Mouse (Mus musculus) lung, postnatal 0 days (tissue): ENCODE data around the gene Tecpr1. TPM values are rescaled to one million over a fixed set of nuclear protein-coding genes. Genes with fewer than 3 reads are reported as not detected.
A peak's percentile ranks its signal among the peaks of the same experiment; 100 is the strongest.

ENCODE experiments used
- ATAC-seq: fragments of 200-750 bp; cut with Nextera tagmentation; 2 replicates; pipeline ENCODE4 v1.8.0; 2017; ENCODE audit warnings: moderate library complexity
- DNase-seq: peaks from one replicate; pipeline ENCODE4 v3.0.0-alpha.2; 2016; ENCODE audit warnings: low spot score
- H3K27ac ChIP-seq: fragments of 300-500 bp; sonication (generic); 2 replicates; pipeline ENCODE4 v1.5.1; 2014; ENCODE audit warnings: antibody characterized with exemption, mild to moderate bottlenecking, low read length, mixed read lengths
- H3K27me3 ChIP-seq: fragments of 300-500 bp; sonication (generic); replicated peaks from 2 replicates; pipeline ENCODE4 v1.6.1; 2014; ENCODE audit warnings: low read length, mixed read lengths; ENCODE audit not compliant: insufficient read depth
- H3K36me3 ChIP-seq: fragments of 300-500 bp; sonication (generic); 2 replicates; pipeline ENCODE4 v1.6.1; 2014; ENCODE audit warnings: low read length, mixed read lengths; ENCODE audit not compliant: insufficient read depth
- H3K4me1 ChIP-seq: fragments of 300-500 bp; sonication (generic); 2 replicates; pipeline ENCODE4 v1.6.1; 2014; ENCODE audit warnings: antibody characterized with exemption, low read depth, low read length, mixed read lengths; ENCODE audit not compliant: insufficient read depth
- H3K4me2 ChIP-seq: fragments of 300-500 bp; sonication (generic); replicated peaks from 2 replicates; pipeline ENCODE4 v1.6.1; 2014; ENCODE audit warnings: low read depth, mild to moderate bottlenecking, low read length, moderate library complexity, mixed read lengths
- H3K4me3 ChIP-seq: fragments of 300-500 bp; sonication (generic); 2 replicates; pipeline ENCODE4 v1.5.1; 2014; ENCODE audit warnings: low read depth, low read length
- H3K9ac ChIP-seq: fragments of 300-500 bp; sonication (generic); replicated peaks from 2 replicates; pipeline ENCODE4 v1.6.1; 2014; ENCODE audit warnings: low read depth, mild to moderate bottlenecking
- H3K9me3 ChIP-seq: fragments of 300-500 bp; sonication (generic); 2 replicates; pipeline ENCODE4 v1.6.1; 2016; ENCODE audit warnings: low read length, mixed read lengths
- CTCF ChIP-seq: IDR thresholded peaks from 2 replicates; pipeline ENCODE4 v1.5.1; 2016; ENCODE audit warnings: antibody characterized with exemption, mild to moderate bottlenecking
- EP300 ChIP-seq: IDR thresholded peaks from 2 replicates; pipeline ENCODE4 v1.6.1; 2016; ENCODE audit warnings: antibody characterized with exemption, mild to moderate bottlenecking, control low read depth
- WGBS: fragments of 180-500 bp; shearing (Covaris S2); extraction: QIAGEN DNeasy Blood & Tissue Kit; methylation state at CpG from one replicate; pipeline ENCODE4 v1.1.7; 2014; 5-methylcytosine and 5-hydroxymethylcytosine counted together
- polyA plus RNA-seq: library from polyadenylated mRNA; unstranded; fragments of >200 nt; fragmentation: Nextera tagmentation; extraction: Ambion mirVana; gene quantifications from 2 replicates; pipeline ENCODE4 v1.2.1, GENCODE M21; 2015

The Tecpr1 gene
- polyA plus RNA-seq, 1 experiment from 2014 or later, result 35.0 TPM

DNA sequence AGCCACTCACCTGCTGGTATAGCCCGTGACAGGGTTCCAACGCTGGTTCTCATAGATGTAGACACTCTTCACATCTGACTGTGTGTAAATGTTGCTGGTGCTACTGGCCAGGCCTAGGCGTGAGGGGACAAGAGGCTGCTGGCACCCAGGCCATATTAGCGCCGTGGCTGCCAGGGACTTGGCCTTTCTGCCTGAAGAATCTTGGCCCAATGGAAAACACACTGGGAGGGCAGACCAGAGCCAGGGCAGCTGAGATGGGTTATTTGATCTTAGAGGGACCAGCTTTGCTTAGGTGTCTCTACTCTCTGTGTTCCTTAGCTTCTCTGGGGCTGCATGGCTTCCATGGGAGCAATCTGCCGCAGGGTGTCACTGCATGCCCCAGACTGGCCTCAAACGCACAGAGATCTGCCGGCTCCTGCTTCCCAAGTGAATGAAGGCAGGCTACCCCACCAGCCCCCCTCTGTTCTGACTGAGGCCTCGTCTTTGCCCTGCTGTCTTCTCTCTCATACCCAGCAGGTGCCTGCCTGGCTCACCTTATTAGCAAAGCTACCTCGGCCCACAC lies 19.9 kb downstream of the Tecpr1 start:
- H3K4me2 ChIP-seq, result no peak overlapping the region
- H3K4me3 ChIP-seq, result no peak overlapping the region
- no peaks in the 10 kb centered on the region for H3K9me3 ChIP-seq
- WGBS, result 89% methylated on average over 10 of the region's 10 CpGs
- no peaks in the 10 kb centered on the region for H3K4me1 ChIP-seq
- ATAC-seq (no peak), DNase-seq (no peak)
- no peak overlapping the region for H3K27ac ChIP-seq
- H3K27me3 ChIP-seq, result no peaks in the 10 kb centered on the region
- peaks cover 33% of the 10 kb centered on the region for H3K36me3 ChIP-seq
- H3K9ac ChIP-seq, result no peak overlapping the region
- TF ChIP-seq EP300, result no peak
- no peak for TF ChIP-seq CTCF

- no peak for TF ChIP-seq EP300
- peak; percentile 42 for TF ChIP-seq CTCF
- Histone ChIP-seq H3K9me3 (no peaks in the 10 kb centered on the region), H3K4me3 (no peak overlapping the region), H3K36me3 (peaks cover 35% of the 10 kb centered on the region), H3K27ac (no peak overlapping the region), H3K9ac (no peak overlapping the region), H3K4me2 (no peak overlapping the region), H3K27me3 (no peaks in the 10 kb centered on the region), H3K4me1 (no peaks in the 10 kb centered on the region)
- DNase-seq (no peak), ATAC-seq (no peak)
- WGBS, result 96% methylated on average over 6 of the region's 6 CpGs
Measured at GRCm38 (mm10) chr5:144202430-144202829, 21.0 kb downstream of the Tecpr1 start.

- H3K9ac ChIP-seq, result no peak overlapping the region
- no peaks in the 10 kb centered on the region for H3K4me1 ChIP-seq
- no peak overlapping the region for H3K27ac ChIP-seq
Measured at GRCm38 (mm10) chr5:144200616-144201015, 22.8 kb downstream of the Tecpr1 start.

DNA sequence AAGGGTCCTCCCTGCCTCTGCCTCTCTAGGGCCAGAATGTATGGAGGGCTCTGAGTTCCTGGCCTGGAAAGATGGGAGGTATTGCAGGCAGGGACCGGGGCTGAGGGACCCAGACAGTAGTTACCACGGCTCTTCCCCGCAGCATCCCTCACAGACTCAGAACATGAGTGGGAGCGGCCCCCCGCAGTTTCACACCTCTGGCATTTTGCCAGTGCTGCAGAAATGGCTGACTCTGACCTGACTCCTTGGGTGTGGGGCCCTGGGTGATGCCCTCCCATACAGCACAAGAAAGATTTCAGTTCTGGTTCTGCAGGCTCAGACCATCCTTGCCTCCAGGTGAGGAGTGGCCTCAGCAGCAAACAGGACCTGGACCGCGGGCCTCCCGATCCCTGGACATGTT lies 27.8 kb downstream of the Tecpr1 start:
- Histone ChIP-seq H3K27me3 (no peaks in the 10 kb centered on the region), H3K36me3 (peaks cover 12% of the 10 kb centered on the region; the same call in 1 of the 2 replicates), H3K4me2 (no peak overlapping the region), H3K9me3 (no peaks in the 10 kb centered on the region), H3K4me3 (no peak overlapping the region), H3K27ac (no peak overlapping the region), H3K9ac (no peak overlapping the region), H3K4me1 (no peaks in the 10 kb centered on the region)
- WGBS, result 88% methylated on average over 8 of the region's 8 CpGs
- DNase-seq (no peak), ATAC-seq (no peak)
- TF ChIP-seq EP300 (no peak), CTCF (no peak)

More at GRCm38 (mm10) chr5:144200616-144201015, 22.8 kb downstream of the Tecpr1 start:
- no peaks in the 10 kb centered on the region for H3K9me3 ChIP-seq
- WGBS, result 64% methylated on average over 11 of the region's 11 CpGs
- H3K4me2 ChIP-seq, result no peak overlapping the region
- no peak for DNase-seq
- no peak overlapping the region for H3K4me3 ChIP-seq
- H3K27me3 ChIP-seq, result no peaks in the 10 kb centered on the region
- TF ChIP-seq EP300, result no peak
- no peak for TF ChIP-seq CTCF
- ATAC-seq, result no peak
- H3K36me3 ChIP-seq, result peaks cover 35% of the 10 kb centered on the region

DNA sequence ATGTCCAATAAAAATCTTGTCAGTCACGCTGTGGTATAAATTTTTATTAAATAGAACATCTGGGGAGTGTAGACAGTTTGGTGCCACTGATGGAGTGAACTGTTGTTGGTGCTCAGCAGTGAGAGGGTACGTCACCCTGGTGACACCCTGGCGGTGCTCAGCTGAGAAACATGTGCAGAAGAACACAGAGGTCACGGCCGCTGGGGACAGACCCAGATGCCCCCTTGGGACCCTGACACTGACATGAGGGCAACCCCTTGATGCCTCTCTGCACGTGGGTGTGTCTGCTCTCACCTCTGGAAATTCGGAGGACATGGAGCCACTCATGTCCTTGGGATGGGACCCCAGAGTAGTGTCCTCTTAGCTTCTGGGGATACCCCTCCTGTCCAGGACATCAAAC lies 29.0 kb downstream of the Tecpr1 start:
- no peak overlapping the region for H3K27ac ChIP-seq
- no peak overlapping the region for H3K4me2 ChIP-seq
- H3K4me1 ChIP-seq, result peaks cover 4% of the 10 kb centered on the region; the same call in 1 of the 2 replicates
- no peaks in the 10 kb centered on the region for H3K27me3 ChIP-seq
- H3K9ac ChIP-seq, result no peak overlapping the region
- no peak for DNase-seq
- ATAC-seq, result no peak
- no peak for TF ChIP-seq EP300
- TF ChIP-seq CTCF, result no peak
- peaks cover 12% of the 10 kb centered on the region; the same call in 1 of the 2 replicates for H3K36me3 ChIP-seq
- no peaks in the 10 kb centered on the region for H3K9me3 ChIP-seq
- 86% methylated on average over 7 of the region's 7 CpGs for WGBS
- no peak overlapping the region for H3K4me3 ChIP-seq

DNA sequence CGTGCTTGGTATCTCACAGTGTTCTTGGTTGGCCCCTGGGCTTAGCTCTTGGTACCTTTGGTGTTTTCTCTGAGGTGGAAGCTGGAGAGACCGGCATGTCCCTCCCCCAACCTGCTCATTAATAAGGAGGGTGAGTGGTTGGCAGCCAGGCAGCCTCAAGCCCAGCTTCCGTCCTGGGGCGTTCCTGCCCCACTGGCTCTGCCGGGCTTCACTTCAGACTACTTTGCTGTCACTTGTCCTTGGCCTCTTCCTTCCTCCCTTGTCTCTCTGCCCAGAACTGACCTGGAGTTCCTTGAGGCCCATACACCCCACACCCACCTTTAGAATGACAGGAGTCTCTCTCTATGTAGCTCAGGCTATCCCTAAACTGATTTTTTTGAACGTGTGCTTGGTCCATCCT lies 30.7 kb downstream of the Tecpr1 start:
- no peak for TF ChIP-seq CTCF
- no peak for TF ChIP-seq EP300
- ATAC-seq, result peak; percentile 49
- Histone ChIP-seq H3K4me2 (no peak overlapping the region), H3K4me3 (no peak overlapping the region), H3K27ac (no peak overlapping the region), H3K36me3 (peaks cover 12% of the 10 kb centered on the region; the same call in 1 of the 2 replicates), H3K9ac (no peak overlapping the region), H3K27me3 (no peaks in the 10 kb centered on the region), H3K9me3 (no peaks in the 10 kb centered on the region), H3K4me1 (peaks cover 4% of the 10 kb centered on the region; the same call in 1 of the 2 replicates)
- peak; percentile 39 for DNase-seq
- 44% methylated on average over 6 of the region's 6 CpGs for WGBS
